Mouse (Mus musculus) C3H10T1/2 (cell line): ENCODE measurements around the gene Tcaf2. TPM values are rescaled to one million over a fixed set of nuclear protein-coding genes. Genes with fewer than 3 reads are reported as not detected.

ENCODE experiments used
- polyA plus RNA-seq, 2 experiments: library from polyadenylated mRNA; unstranded; fragments of >200 nt; fragmentation: generic; extraction: Trizol; gene quantifications; one replicate each; pipeline ENCODE4 v1.2.1; 2012; ENCODE audit warnings: missing spikeins in 2 of 2

Gene Tcaf2
- polyA plus RNA-seq = 1 to 10 TPM in 1 of 2 experiments, under 1 TPM in 1; 0.14 to 1.3 TPM

GRCm38 (mm10) chr6:42644912-42645549 lies at the start of gene Tcaf2:
Tcaf2 (minus strand) TSS chr6:42645254.

DNA sequence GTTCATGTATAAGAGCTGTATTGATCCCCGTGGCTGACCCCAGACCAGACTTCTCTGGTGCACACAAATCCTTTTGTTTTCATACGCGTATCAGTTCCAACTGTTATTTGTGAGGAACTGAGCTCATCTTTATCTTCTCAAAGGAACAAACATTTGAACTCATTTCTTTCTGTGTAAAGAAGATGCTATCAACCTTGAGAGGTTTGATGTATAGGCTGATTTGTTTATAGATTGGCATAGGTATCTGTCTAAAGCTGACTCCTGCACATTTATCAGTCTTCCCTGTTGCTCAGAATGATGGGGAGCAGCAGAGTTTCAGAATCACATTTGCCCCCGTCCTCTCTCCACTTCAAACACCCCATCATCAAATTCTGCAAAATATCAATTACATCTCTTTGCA lies 47.5 kb downstream of the Tcaf2 start, which contains the start of gene Tcaf3:
TSS of gene Tcaf3 (minus strand) at position 101 of the 400 bp plus-strand sequence.

Other genes starting within 250 kb of the Tcaf2 start
- under 1 TPM in 1 of 2 experiments, not detected in 1; 0.05 TPM for gene Tas2r143, start 245.0 kb downstream of the Tcaf2 start, polyA plus RNA-seq
- not detected for gene Tas2r135, start 239.8 kb downstream of the Tcaf2 start, polyA plus RNA-seq
- gene Tas2r126, start 210.7 kb downstream of the Tcaf2 start, polyA plus RNA-seq = under 1 TPM in 1 of 2 experiments, not detected in 1; 0.09 TPM
- gene Olfr458, start 180.1 kb downstream of the Tcaf2 start, polyA plus RNA-seq = not detected
- gene Olfr457, start 168.9 kb downstream of the Tcaf2 start, polyA plus RNA-seq = under 1 TPM in 1 of 2 experiments, not detected in 1; 0.04 TPM
- gene Olfr456, start 158.0 kb downstream of the Tcaf2 start, polyA plus RNA-seq = under 1 TPM in 1 of 2 experiments, not detected in 1; 0.06 TPM
- not detected for gene Olfr455, start 97.7 kb downstream of the Tcaf2 start, polyA plus RNA-seq
- gene Tcaf3, start 47.6 kb downstream of the Tcaf2 start, polyA plus RNA-seq = under 1 TPM in 1 of 2 experiments, not detected in 1; 0.04 TPM
- 10 to 100 TPM in 1 of 2 experiments, 1 to 10 TPM in 1; 3.7 to 22.2 TPM for gene Tcaf1, start 64.8 kb upstream of the Tcaf2 start, polyA plus RNA-seq
- gene Olfr453, start 94.1 kb upstream of the Tcaf2 start, polyA plus RNA-seq = not detected
- gene Olfr38, start 111.2 kb upstream of the Tcaf2 start, polyA plus RNA-seq = not detected
- not detected for gene Olfr452, start 139.8 kb upstream of the Tcaf2 start, polyA plus RNA-seq
- gene Olfr450, start 166.7 kb upstream of the Tcaf2 start, polyA plus RNA-seq = not detected
- gene Olfr449, start 189.1 kb upstream of the Tcaf2 start, polyA plus RNA-seq = not detected
- not detected for gene Olfr448, start 245.2 kb upstream of the Tcaf2 start, polyA plus RNA-seq